Mouse (Mus musculus) frontal cortex, adult (tissue): Measurements from ENCODE around the gene Tbxa2r.

Experiments used
- ATAC-seq: cut with Nextera tagmentation; 2 replicates; pipeline ENCODE4 v1.9.2; 2017; ENCODE audit warnings: mild to moderate bottlenecking, moderate library complexity, mixed read lengths; ENCODE audit not compliant: low TSS enrichment

Tbxa2r gene

GRCm38 (mm10) chr10:81328386-81328785 lies at the start of gene Tbxa2r:
Tbxa2r (plus strand) TSS chr10:81328731.
- ATAC-seq = no peak

- no peak for ATAC-seq
Measured at GRCm38 (mm10) chr10:81279496-81279895, 49.0 kb upstream of the Tbxa2r start.

- no peak for ATAC-seq
Measured at GRCm38 (mm10) chr10:81284189-81284588, 44.3 kb upstream of the Tbxa2r start.

DNA sequence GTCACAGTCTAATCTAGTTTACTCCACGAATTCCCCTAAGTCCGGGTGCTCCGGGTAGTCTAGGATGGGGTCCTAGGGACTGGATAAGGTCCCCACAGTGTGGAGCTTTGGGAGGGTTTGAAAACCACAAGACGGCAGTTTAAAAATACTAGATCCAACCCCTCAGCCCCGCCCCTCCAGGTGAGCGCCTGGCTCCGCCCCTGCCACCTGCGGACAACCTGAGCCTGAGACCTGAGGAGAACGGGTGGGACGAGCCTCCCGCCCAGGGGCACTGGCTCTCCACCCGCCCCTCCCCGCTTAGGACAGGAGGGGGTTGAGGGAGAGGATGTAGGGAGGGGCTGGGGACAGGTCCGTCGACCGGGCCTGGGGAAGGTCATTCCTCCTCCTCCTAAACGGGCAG lies 43.8 kb upstream of the Tbxa2r start:
- ATAC-seq = no peak

DNA sequence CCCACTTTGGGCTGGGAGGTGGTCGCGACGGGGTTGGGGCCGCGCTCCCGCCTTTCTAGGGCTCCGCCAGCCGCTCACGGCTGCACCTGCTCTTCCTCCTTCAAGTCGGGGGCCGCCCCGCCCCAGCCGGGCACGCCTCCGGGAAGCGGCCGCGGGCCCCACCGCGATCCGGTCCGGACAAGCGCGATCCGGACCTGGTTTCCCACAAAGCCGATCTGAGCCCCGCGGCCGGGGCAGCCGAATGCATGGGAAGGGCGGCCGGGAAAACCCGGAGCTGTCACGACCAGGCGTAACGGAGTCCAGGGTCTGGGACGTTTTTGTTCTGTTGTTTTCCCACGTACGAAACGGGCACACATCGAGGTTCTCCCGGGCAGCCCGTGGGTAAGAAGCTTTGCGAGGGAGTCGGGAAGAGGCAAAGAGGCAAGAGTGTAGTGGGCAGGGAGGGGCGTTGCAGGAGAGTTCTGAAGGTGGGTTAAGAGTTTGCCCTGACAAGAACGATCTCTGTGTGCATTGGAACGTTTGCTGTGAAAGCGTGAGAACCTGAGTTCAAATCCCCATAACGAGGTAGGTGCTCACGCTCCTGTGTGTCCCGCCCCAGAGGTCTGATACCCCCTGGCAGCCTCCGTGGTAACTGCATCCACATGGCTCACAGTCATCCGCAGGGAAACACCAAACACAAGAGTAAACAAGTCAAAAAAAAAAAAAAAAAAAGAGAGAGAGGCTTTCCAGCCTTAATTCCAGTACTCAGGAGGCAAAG lies 42.7 kb upstream of the Tbxa2r start:
- ATAC-seq = peak; percentile 71

- no peak for ATAC-seq
Measured at GRCm38 (mm10) chr10:81286586-81286985, 41.9 kb upstream of the Tbxa2r start.

DNA sequence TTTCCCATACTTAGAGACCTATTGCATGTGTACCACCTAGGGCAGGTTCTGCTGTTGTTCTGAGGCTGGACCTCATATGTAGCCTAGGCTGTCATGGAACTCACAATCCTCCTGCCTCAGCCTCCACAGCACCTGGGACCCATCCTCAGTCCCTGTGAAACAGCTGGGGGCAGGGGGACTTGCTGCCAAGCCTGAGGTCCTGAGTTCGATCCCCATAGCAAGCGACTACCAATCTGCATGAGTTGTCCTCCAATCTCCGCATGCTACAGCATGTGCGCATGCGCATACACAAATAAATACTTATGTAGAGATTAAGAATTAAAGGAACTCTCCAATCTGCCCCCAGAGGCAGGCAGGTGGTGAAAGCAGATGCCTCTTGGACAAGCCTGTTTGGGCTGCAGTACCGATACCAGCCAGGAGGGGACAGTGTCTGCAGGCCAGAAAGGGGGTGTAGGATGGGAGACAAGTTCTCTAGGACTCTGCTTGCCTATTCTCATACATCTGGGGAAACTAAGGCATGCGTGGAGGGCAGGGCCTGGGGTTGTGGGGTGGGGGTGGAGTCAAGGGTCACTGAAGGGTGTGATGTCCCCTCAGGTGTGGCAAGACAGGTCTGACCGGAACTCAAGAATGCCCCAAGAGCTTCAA lies 40.9 kb upstream of the Tbxa2r start:
- no peak for ATAC-seq

GRCm38 (mm10) chr10:81288601-81289000 lies 39.9 kb upstream of the Tbxa2r start:
- ATAC-seq = no peak

DNA sequence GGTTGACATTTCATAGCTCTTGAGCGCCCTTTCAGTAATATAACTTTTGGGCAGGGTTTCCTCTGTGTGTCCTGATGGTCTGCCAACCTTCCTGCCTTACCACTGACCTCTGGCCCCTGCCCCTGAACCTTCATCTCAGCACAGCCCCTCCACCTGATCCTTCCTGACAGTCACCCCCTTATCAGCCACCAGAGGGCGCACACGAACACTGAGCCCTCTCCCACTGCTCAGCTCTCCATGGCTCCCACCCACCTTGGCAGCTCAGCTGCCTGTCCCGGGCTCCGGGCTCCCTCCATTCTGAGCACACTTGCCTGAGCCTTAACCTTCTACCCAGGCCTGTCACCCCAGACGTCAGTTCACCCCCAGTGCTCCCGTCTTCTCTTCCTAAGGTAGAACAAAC lies 39.3 kb upstream of the Tbxa2r start:
- ATAC-seq = no peak

DNA sequence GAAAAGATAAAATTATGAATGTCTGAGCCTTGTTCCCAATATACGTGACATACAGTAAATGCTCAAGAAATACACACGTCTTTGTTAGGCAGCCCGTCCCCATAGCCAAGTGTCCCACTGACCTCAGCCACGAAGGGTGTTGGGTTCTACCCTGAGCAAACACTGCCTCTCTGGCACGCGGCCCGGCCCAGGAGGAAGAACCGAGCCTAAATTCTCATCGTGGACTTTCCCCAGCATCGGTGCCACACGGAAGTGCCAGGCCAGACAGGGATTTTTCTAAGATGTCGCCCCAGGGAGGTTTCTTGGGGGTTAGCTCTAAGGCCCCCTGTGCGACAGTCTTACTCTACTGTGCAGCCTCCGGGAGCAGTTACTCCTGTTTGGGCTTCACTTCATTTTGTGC lies 38.7 kb upstream of the Tbxa2r start:
- no peak for ATAC-seq

DNA sequence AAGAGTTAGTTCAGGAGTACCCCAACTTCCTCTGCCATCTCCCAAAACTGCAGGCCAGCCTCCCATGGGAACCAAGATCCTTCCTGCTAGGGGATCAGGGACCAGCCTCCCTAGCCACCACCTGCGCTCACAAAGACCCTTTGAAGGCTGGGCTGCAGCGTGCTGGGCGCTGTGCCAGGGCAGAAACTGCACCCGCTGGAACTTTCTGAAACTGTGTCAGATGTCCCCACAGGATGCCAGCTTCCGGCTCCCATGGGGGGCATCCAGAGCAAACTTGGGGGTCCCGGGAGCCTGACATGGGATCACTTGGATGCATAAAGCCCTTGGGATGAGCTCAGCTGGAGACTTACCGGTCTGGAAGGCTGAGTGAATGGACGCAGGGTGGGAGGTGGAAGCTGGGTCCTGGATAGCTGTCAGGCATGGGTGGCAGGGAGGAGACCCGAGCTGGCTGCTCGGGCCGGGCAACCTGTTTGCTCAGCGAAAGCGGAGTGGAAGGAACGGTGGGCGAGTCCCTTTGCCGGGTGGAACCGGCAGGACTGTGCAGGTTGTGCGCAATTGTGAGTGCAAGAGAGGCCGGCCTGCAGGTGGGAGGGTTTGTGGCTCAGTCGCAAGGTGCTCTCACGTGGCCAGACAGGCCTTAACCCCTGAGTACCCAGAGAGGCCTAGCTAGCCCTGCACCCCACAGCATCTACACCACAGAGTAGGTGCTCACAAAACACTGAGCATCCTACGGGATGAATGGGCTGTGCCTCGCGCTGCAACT lies 37.7 kb upstream of the Tbxa2r start:
- no peak for ATAC-seq

DNA sequence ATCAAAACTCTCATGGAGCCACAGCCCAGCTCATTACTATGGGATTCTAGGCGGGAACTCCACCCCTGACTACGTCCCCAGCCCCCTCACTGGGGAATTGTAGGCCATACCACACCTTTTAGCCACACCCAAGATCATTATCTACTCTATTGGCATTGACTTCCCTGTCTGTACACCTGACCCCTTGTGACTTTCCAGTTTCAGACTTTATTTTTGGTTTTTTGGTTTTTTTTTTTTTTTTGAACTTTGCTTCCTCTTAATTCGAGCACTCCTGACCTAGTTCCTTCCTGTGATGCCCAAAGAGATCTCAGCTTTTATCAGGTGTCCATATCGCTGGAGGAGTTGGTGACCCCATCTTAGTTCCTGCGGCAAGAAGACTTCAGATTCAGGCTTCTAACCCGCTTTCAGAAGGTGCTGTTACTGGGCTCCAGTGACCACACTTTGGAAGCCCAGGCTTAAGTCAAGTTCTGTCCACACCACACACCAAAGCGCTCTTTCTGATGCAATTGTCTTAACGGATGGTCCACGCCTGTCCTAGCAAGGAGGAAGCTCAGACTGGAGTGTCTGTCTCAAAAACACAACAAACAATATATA lies 36.9 kb upstream of the Tbxa2r start, which contains the start of gene Tjp3:
Gene Tjp3, minus strand, starts transcription at position 71 of the 594 bp plus-strand sequence.
- no peak for ATAC-seq

- peak; percentile 60 for ATAC-seq
Measured at GRCm38 (mm10) chr10:81292554-81293333, 35.8 kb upstream of the Tbxa2r start, which contains the start of gene Pip5k1c. Pip5k1c (plus strand) TSS chr10:81292963.

- ATAC-seq = no peak
Measured at GRCm38 (mm10) chr10:81293334-81294030, 35.0 kb upstream of the Tbxa2r start.

DNA sequence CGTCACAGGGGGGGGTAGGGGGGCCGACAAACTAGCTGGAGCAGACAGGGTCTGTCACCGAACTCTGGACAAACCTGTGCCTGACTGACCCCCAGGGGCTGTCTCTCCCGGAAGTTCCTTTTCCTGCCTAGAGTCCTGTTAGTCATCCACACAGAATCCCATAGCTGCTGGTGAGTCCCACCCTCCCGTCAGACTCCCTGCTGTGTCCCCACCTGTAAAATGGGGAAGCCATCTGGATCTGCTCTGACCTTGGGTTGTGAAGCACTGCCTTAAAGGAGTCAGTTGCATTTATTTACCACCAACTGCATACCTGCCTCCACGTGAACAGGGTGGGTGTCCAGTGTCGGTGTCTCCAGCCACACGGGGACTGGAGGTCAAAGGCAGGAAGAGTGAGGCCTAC lies 34.1 kb upstream of the Tbxa2r start:
- no peak for ATAC-seq

GRCm38 (mm10) chr10:81295185-81295584 lies 33.3 kb upstream of the Tbxa2r start:
- peak; percentile 5; the same call in 1 of the 2 replicates for ATAC-seq

GRCm38 (mm10) chr10:81297246-81297645 lies 31.3 kb upstream of the Tbxa2r start:
- ATAC-seq = no peak

GRCm38 (mm10) chr10:81297845-81298244 lies 30.7 kb upstream of the Tbxa2r start:
- no peak for ATAC-seq

GRCm38 (mm10) chr10:81298369-81299100 lies 30.0 kb upstream of the Tbxa2r start:
- peak; percentile 60 for ATAC-seq
